Mouse (Mus musculus) forebrain, postnatal 0 days (tissue): ENCODE results near the gene Gramd4. TPM values are rescaled to one million over a fixed set of nuclear protein-coding genes. Genes with fewer than 3 reads are reported as not detected.

Experiments
- ATAC-seq: fragments of 200-750 bp; cut with Nextera tagmentation; 2 replicates; pipeline ENCODE4 v1.8.0; 2017; ENCODE audit warnings: mild to moderate bottlenecking, moderate library complexity
- DNase-seq: peaks from one replicate; pipeline ENCODE4 v3.0.0-alpha.2; 2015
- H3K27ac ChIP-seq: fragments of 300-500 bp; sonication (generic); 2 replicates; pipeline ENCODE4 v1.5.1; 2014; ENCODE audit warnings: low read depth, mild to moderate bottlenecking, antibody characterized with exemption, low read length, moderate library complexity, mixed read lengths
- H3K27me3 ChIP-seq: fragments of 300-500 bp; sonication (generic); 2 replicates; pipeline ENCODE4 v1.6.1; 2014; ENCODE audit warnings: mild to moderate bottlenecking, low read length, mixed read lengths; ENCODE audit not compliant: insufficient read depth
- H3K36me3 ChIP-seq: fragments of 300-500 bp; sonication (generic); 2 replicates; pipeline ENCODE4 v1.6.1; 2014; ENCODE audit warnings: mild to moderate bottlenecking, moderate library complexity; ENCODE audit not compliant: insufficient read depth
- H3K4me1 ChIP-seq: fragments of 300-500 bp; sonication (generic); 2 replicates; pipeline ENCODE4 v1.6.1; 2014; ENCODE audit warnings: antibody characterized with exemption; ENCODE audit not compliant: insufficient read depth
- H3K4me2 ChIP-seq: fragments of 300-500 bp; sonication (generic); 2 replicates; pipeline ENCODE4 v1.6.1; 2014; ENCODE audit warnings: low read depth, mild to moderate bottlenecking, moderate library complexity
- H3K4me3 ChIP-seq: fragments of 300-500 bp; sonication (generic); 2 replicates; pipeline ENCODE4 v1.5.1; 2014; ENCODE audit warnings: low read depth, low read length, mixed read lengths
- H3K9ac ChIP-seq: fragments of 300-500 bp; sonication (generic); 2 replicates; pipeline ENCODE4 v1.6.1; 2014; ENCODE audit warnings: mild to moderate bottlenecking
- H3K9me3 ChIP-seq: fragments of 300-500 bp; sonication (generic); 2 replicates; pipeline ENCODE4 v1.6.1; 2016; ENCODE audit warnings: low read length
- CTCF ChIP-seq: sonication (generic); IDR thresholded peaks from 2 replicates; pipeline ENCODE4 v1.5.1; 2016; ENCODE audit warnings: antibody characterized with exemption, control low read depth, low read depth
- WGBS: fragments of 180-500 bp; shearing (Covaris S2); extraction: QIAGEN DNeasy Blood & Tissue Kit; methylation state at CpG from one replicate; pipeline ENCODE4 v1.1.7; 2014; 5-methylcytosine and 5-hydroxymethylcytosine counted together
- polyA plus RNA-seq: library from polyadenylated mRNA; unstranded; fragments of >200 nt; fragmentation: Nextera tagmentation; extraction: Ambion mirVana; gene quantifications from 2 replicates; pipeline ENCODE4 v1.2.1, GENCODE M21; 2015
- total RNA-seq: library from RNA; depleted of rRNA; stranded (reverse); fragments of >200 nt; gene quantifications from 2 replicates; pipeline ENCODE4 v1.2.3, GENCODE M21; 2014

Gene Gramd4
- total and polyA plus RNA-seq, 2 experiments from 2014 or later: 28.8 to 57.0 TPM

GRCm38 (mm10) chr15:86110361-86111103 lies 53.0 kb downstream of the Gramd4 start:
- DNase-seq: no peak
- no peak for ATAC-seq
- Histone ChIP-seq H3K4me3 (no peak overlapping the region), H3K27ac (0 out of 2 replicates have a peak overlapping the region, but pooled peaks have one; percentile 4), H3K36me3 (peaks cover 4% of the 10 kb centered on the region; the same call in 1 of the 2 replicates), H3K4me1 (peaks cover 12% of the 10 kb centered on the region), H3K27me3 (no peaks in the 10 kb centered on the region), H3K9ac (no peak overlapping the region), H3K4me2 (no peak overlapping the region), H3K9me3 (no peaks in the 10 kb centered on the region)
- 64% methylated on average over 10 of the region's 10 CpGs for WGBS
- TF ChIP-seq CTCF: no peak

GRCm38 (mm10) chr15:86112707-86113341 lies 55.3 kb downstream of the Gramd4 start:
- TF ChIP-seq CTCF: no peak
- no peak overlapping the region for H3K4me3 ChIP-seq

GRCm38 (mm10) chr15:86113342-86113710 lies 55.8 kb downstream of the Gramd4 start:
- H3K9ac ChIP-seq: 0 out of 2 replicates have a peak overlapping the region, but pooled peaks have one; percentile 22
- peak; percentile 67 for ATAC-seq

More at GRCm38 (mm10) chr15:86112707-86113341, 55.3 kb downstream of the Gramd4 start:
- peak overlapping the region; percentile 22; the same call in 1 of the 2 replicates for H3K9ac ChIP-seq
- H3K4me2 ChIP-seq: no peak overlapping the region
- peak overlapping the region; percentile 76 for H3K27ac ChIP-seq
- H3K36me3 ChIP-seq: no peaks in the 10 kb centered on the region; the same call in 1 of the 2 replicates
- DNase-seq (peak; percentile 45), ATAC-seq (peak; percentile 46)
- no peaks in the 10 kb centered on the region for H3K9me3 ChIP-seq
- H3K4me1 ChIP-seq: peaks cover 17% of the 10 kb centered on the region
- H3K27me3 ChIP-seq: no peaks in the 10 kb centered on the region
- WGBS: 7% methylated on average over 10 of the region's 10 CpGs

GRCm38 (mm10) chr15:86116421-86116820 lies 58.9 kb downstream of the Gramd4 start:
- no peaks in the 10 kb centered on the region for H3K9me3 ChIP-seq
- H3K4me2 ChIP-seq: no peak overlapping the region
- H3K4me1 ChIP-seq: 0 out of 2 replicates have a peak, but pooled peaks cover 5% of the 10 kb centered on the region
- no peak for DNase-seq
- ATAC-seq: no peak
- WGBS: 88% methylated on average over 5 of the region's 5 CpGs
- H3K27me3 ChIP-seq: no peaks in the 10 kb centered on the region
- no peak overlapping the region for H3K27ac ChIP-seq
- TF ChIP-seq CTCF: no peak
- H3K4me3 ChIP-seq: no peak overlapping the region
- no peak overlapping the region for H3K9ac ChIP-seq
- H3K36me3 ChIP-seq: peaks cover 28% of the 10 kb centered on the region

More at GRCm38 (mm10) chr15:86113342-86113710, 55.8 kb downstream of the Gramd4 start:
- H3K27me3 ChIP-seq: no peaks in the 10 kb centered on the region
- WGBS: 6% methylated on average over 9 of the region's 9 CpGs
- no peaks in the 10 kb centered on the region for H3K9me3 ChIP-seq
- H3K4me2 ChIP-seq: no peak overlapping the region
- H3K27ac ChIP-seq: peak overlapping the region; percentile 76
- peaks cover 17% of the 10 kb centered on the region for H3K4me1 ChIP-seq
- peak; percentile 55 for DNase-seq
- no peaks in the 10 kb centered on the region for H3K36me3 ChIP-seq
- no peak overlapping the region for H3K4me3 ChIP-seq
- TF ChIP-seq CTCF: no peak

- Histone ChIP-seq H3K4me2 (no peak overlapping the region), H3K27me3 (no peaks in the 10 kb centered on the region), H3K4me3 (no peak overlapping the region), H3K27ac (no peak overlapping the region), H3K9ac (no peak overlapping the region), H3K4me1 (0 out of 2 replicates have a peak, but pooled peaks cover 5% of the 10 kb centered on the region), H3K9me3 (no peaks in the 10 kb centered on the region), H3K36me3 (peaks cover 38% of the 10 kb centered on the region)
- no peak for TF ChIP-seq CTCF
- WGBS: 53% methylated on average over 15 of the region's 15 CpGs
- no peak for DNase-seq
- ATAC-seq: peak; percentile 37; the same call in 1 of the 2 replicates
These were observed 59.9 kb downstream of the Gramd4 start for GRCm38 (mm10) chr15:86117115-86118100.

- 93% methylated on average over 7 of the region's 7 CpGs for WGBS
- Histone ChIP-seq H3K4me2 (no peak overlapping the region), H3K27me3 (no peaks in the 10 kb centered on the region), H3K36me3 (peaks cover 53% of the 10 kb centered on the region), H3K9ac (no peak overlapping the region), H3K4me1 (0 out of 2 replicates have a peak, but pooled peaks cover 5% of the 10 kb centered on the region), H3K4me3 (no peak overlapping the region), H3K9me3 (no peaks in the 10 kb centered on the region), H3K27ac (no peak overlapping the region)
- no peak for ATAC-seq
- DNase-seq: no peak
- TF ChIP-seq CTCF: no peak
These were observed 61.7 kb downstream of the Gramd4 start for GRCm38 (mm10) chr15:86119186-86119585.
